Mouse (Mus musculus) macrophage (primary cell): Measurements from ENCODE around the gene Hs6st3. TPM values are rescaled to one million over a fixed set of nuclear protein-coding genes. Genes with fewer than 3 reads are reported as not detected.
"Not testable (repeated sequence)": the region's sequence is repeated elsewhere in the genome, so short reads cannot be mapped to it uniquely, and the experiment has no call there.

Experiments used
- H3K27ac ChIP-seq: fragments of 350-480 bp; formaldehyde crosslinking; 2 replicates; pipeline ENCODE4 v1.9.0; 2021
- H3K36me3 ChIP-seq: fragments of 350-480 bp; formaldehyde crosslinking; 2 replicates; pipeline ENCODE4 v1.9.0; 2021; ENCODE audit errors: inconsistent target
- H3K4me3 ChIP-seq: fragments of 350-480 bp; formaldehyde crosslinking; 2 replicates; pipeline ENCODE4 v1.9.0; 2021; ENCODE audit errors: inconsistent target
- H3K79me2 ChIP-seq: fragments of 350-480 bp; formaldehyde crosslinking; 2 replicates; pipeline ENCODE4 v1.9.0; 2021; ENCODE audit errors: inconsistent target
- WGBS: methylation state at CpG from one replicate; pipeline ENCODE4 v1.1.7; 2026; ENCODE audit warnings: inconsistent platforms; ENCODE audit not compliant: missing documents; 5-methylcytosine and 5-hydroxymethylcytosine counted together
- polyA plus RNA-seq: library from polyadenylated mRNA; stranded (reverse); fragments of 250-400 nt; gene quantifications from 3 replicates; pipeline ENCODE4 v1.2.4, GENCODE M21; 2018; ENCODE audit warnings: inconsistent platforms

Hs6st3 gene
- polyA plus RNA-seq, 1 experiment from 2014 or later, result not detected

DNA sequence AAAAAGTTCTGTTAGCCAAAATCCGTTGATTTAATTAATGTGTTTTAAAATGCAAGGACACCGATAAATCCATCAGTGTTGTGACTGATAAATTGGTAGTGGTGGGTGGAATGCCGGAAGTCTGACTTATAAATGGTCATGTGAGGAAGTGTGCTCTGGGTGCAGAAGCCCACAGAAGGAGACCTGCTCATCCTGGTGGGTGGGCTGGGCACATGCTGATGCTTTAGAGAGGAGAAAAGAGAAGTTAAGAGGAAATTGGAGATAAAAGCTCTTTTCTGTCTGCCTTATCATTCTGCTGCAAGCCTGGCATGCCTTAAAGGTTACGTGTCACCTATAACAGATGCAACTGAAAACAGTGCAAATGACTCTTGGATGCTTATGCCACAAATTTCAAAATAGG is 446.9 kb downstream of the Hs6st3 start:
- no peak overlapping the region for H3K27ac ChIP-seq

DNA sequence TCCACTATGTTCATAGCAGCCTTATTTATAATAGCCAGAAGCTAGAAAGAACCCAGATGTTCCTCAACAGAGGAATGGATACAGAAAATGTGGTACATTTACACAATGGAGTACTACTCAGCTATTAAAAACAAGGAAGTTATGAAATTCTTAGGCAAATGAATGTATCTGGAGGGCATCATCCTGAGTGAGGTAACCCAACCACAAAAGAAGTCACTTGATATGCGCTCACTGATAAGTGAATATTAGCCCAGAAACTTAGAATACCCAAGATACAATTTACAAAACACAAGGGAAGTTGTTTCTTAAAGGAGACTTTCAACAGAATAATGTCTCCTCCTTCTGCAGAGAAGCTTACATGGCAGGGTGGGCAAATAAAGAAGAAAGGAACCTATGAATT is 449.2 kb downstream of the Hs6st3 start:
- H3K36me3 ChIP-seq, H3K4me3 ChIP-seq, H3K27ac ChIP-seq, H3K79me2 ChIP-seq: not testable (repeated sequence)
- WGBS, result 100% methylated on average over 1 of the region's 1 CpGs

More for the DNA sequence above, 446.9 kb downstream of the Hs6st3 start:
- H3K4me3 ChIP-seq, result no peak overlapping the region
- no peaks in the 10 kb centered on the region for H3K79me2 ChIP-seq
- no peaks in the 10 kb centered on the region for H3K36me3 ChIP-seq
- WGBS, result 77% methylated on average over 4 of the region's 4 CpGs

DNA sequence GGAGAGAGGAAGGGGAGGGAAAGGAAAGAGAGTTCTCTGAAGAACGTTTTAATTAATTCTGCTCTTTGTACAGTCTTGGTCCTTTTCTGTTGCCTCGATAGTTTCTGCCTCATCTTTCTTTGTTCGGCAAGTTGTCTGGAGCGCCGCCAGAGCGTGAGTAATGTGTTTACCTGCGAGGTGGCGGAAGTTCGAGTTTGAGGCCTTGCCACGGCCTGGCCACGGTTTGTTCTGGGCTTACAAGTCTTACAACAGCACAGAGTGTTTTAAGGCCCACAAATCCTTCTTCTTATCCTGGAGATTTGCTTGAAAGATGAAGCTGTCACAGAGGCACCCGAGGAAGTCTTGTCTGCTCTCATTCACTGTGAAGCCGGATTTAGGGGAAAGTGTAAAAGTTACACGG is 466.2 kb downstream of the Hs6st3 start:
- H3K79me2 ChIP-seq, result no peaks in the 10 kb centered on the region
- no peak overlapping the region for H3K4me3 ChIP-seq
- WGBS, result 89% methylated on average over 14 of the region's 14 CpGs

DNA sequence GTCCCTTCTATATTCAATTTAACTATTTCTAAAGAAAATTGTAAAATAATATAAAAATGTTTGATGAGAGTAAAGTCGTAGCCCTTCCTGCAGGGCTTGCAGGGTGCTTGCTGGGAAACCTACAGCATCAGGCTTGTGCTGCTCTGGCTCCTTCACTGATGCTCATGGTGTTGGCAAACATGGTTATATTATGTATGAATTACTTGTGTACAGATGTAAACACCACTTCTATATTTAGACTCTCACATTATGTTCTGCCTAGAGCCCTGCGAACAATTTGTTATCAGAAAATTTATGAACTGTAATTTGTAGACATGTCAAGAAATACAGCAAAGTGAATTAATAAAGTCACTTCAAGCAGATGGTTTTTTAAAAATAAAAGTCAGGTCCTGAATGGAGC is 474.7 kb downstream of the Hs6st3 start:
- WGBS, result 83% methylated on average over 2 of the region's 2 CpGs
- H3K79me2 ChIP-seq, result no peaks in the 10 kb centered on the region
- H3K4me3 ChIP-seq, result no peak overlapping the region
- H3K36me3 ChIP-seq, result no peaks in the 10 kb centered on the region
- H3K27ac ChIP-seq, result no peak overlapping the region

More for the DNA sequence above, 466.2 kb downstream of the Hs6st3 start:
- H3K27ac ChIP-seq, result no peak overlapping the region
- H3K36me3 ChIP-seq, result no peaks in the 10 kb centered on the region

GRCm38 (mm10) chr14:119629127-119629526 is 491.0 kb downstream of the Hs6st3 start:
- H3K4me3 ChIP-seq, result no peak overlapping the region
- WGBS, result 82% methylated on average over 1 of the region's 1 CpGs
- H3K27ac ChIP-seq, result no peak overlapping the region
- no peaks in the 10 kb centered on the region for H3K36me3 ChIP-seq
- no peaks in the 10 kb centered on the region for H3K79me2 ChIP-seq

DNA sequence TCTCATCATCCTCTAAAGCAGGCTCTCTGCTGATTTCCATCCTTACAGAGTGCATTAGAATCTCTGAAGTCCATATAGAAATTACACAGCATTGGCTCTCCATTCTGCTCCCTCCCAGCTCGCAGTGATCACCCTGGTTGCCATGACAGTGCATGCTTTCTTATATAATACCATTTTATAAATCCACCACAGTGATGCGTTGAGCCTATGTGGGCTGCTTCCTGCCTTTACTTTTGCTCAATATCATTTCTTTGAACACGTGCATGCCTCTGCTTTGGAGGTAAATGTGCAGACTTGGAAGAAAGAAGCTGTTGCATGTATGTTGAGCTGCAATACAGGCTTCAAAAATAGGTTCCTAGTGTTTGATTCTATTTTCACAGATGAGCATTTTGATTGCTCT is 494.9 kb downstream of the Hs6st3 start:
- no peak overlapping the region for H3K4me3 ChIP-seq
- 68% methylated on average over 3 of the region's 3 CpGs for WGBS

DNA sequence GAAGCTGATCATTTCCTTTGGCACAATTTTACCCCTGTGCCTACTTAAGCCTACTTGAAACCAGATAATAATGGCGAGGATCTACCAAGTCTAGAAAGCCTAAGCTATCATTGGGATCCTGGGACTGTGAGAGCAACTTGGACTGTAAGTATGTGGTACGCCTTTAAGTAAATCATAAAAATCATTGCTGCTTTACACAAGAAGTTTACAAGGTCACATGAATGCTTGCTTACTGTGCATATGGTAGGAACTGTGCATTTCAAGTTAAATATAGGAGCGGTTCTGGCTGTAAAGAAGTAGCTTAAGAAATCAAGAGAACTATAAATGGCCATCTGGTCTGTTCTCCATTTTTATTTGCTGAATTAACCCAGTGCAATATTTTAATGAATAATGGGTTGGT is 495.5 kb downstream of the Hs6st3 start:
- Histone ChIP-seq H3K27ac (no peak overlapping the region), H3K4me3 (no peak overlapping the region), H3K36me3 (no peaks in the 10 kb centered on the region), H3K79me2 (no peaks in the 10 kb centered on the region)
- WGBS, result 88% methylated on average over 3 of the region's 3 CpGs

More for the DNA sequence above, 494.9 kb downstream of the Hs6st3 start:
- Histone ChIP-seq H3K36me3 (no peaks in the 10 kb centered on the region), H3K27ac (no peak overlapping the region), H3K79me2 (no peaks in the 10 kb centered on the region)

DNA sequence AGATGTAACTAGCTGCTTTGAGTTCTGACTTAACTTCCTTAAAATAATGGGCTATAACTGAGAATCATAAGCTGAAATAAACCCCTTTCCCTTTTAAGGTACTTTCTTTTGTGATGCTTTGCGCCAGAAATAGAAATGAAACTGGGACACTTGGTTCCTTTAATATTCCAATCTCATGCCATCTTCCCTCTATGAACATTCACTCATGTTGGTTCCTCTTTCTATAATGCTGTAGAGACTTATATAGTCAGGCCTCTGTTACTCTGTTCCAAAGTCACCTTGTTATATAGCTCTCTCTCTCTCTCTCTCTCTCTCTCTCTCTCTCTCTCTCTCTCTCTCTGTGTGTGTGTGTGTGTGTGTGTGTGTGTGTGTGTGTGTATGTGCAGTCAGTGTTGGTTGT is 504.7 kb downstream of the Hs6st3 start:
- no peaks in the 10 kb centered on the region for H3K79me2 ChIP-seq
- no peaks in the 10 kb centered on the region for H3K36me3 ChIP-seq
- no peak overlapping the region for H3K27ac ChIP-seq
- WGBS, result 62% methylated on average over 1 of the region's 1 CpGs
- no peak overlapping the region for H3K4me3 ChIP-seq

GRCm38 (mm10) chr14:119643840-119644239 is 505.7 kb downstream of the Hs6st3 start:
- Histone ChIP-seq H3K79me2 (no peaks in the 10 kb centered on the region), H3K36me3 (no peaks in the 10 kb centered on the region), H3K27ac (no peak overlapping the region), H3K4me3 (no peak overlapping the region)
- 95% methylated on average over 12 of the region's 12 CpGs for WGBS

DNA sequence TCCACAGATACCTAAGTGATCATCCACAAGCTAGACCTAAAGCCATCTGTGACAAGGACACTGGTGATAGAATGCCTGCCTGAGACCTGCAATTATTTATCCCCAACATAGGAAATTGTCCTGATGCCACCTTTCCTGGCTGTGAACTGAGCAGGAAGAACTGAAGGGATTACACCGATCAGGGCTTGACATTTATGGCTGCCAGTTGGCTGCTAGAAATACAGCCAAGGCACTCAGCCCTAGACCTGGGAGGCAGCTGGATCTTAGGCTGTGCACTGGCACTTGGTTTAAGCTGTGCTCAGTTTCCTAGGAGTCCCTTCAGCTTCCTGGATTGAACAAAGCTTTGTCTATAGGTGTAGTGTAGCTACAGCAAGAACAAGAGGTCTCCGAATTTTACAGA is 518.8 kb downstream of the Hs6st3 start:
- H3K36me3 ChIP-seq, result no peaks in the 10 kb centered on the region
- 78% methylated on average over 2 of the region's 2 CpGs for WGBS
- no peak overlapping the region for H3K4me3 ChIP-seq
- no peak overlapping the region for H3K27ac ChIP-seq
- H3K79me2 ChIP-seq, result no peaks in the 10 kb centered on the region

DNA sequence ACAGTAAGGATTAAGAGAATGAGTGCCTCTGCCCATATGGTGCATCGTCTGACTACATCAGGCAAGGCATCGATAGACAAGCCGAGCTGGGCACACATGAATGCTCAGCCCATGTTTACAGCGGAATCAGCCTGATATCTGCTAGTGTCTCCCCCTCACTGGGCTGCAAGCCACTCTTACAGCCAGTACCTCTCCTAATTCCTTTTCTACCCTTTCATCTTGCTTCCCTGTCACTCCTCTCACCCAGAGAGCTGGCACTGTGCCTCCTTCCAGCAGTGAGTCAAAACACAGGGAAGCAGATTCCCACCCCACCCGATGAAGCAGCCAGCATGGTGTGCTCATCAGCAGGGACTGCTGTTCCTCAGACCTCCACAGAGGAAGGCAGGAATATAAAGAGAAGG is 527.6 kb downstream of the Hs6st3 start:
- 98% methylated on average over 5 of the region's 5 CpGs for WGBS
- no peak overlapping the region for H3K27ac ChIP-seq
- no peaks in the 10 kb centered on the region for H3K36me3 ChIP-seq
- no peaks in the 10 kb centered on the region for H3K79me2 ChIP-seq
- no peak overlapping the region for H3K4me3 ChIP-seq

DNA sequence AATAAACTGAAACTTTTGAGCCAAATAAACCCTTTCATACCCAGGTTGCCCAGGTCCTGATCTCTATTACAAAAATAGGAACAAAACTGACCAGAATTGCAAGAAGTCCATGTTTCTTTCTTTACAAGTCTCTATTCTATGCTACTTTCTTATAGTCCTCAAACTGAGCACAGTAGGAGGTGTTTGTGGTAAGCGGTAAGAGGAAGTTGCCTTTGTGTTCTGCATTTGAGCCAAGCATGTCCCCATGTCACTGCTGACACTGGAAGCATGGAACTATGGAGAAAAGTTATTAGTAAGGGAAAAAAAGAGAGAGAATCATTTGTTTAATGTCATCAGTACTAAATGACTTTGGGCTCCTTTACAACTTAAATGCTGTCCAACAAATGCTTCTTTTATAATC is 529.3 kb downstream of the Hs6st3 start:
- Histone ChIP-seq H3K79me2 (no peaks in the 10 kb centered on the region), H3K36me3 (no peaks in the 10 kb centered on the region)
- WGBS, result 50% methylated on average over 1 of the region's 1 CpGs

DNA sequence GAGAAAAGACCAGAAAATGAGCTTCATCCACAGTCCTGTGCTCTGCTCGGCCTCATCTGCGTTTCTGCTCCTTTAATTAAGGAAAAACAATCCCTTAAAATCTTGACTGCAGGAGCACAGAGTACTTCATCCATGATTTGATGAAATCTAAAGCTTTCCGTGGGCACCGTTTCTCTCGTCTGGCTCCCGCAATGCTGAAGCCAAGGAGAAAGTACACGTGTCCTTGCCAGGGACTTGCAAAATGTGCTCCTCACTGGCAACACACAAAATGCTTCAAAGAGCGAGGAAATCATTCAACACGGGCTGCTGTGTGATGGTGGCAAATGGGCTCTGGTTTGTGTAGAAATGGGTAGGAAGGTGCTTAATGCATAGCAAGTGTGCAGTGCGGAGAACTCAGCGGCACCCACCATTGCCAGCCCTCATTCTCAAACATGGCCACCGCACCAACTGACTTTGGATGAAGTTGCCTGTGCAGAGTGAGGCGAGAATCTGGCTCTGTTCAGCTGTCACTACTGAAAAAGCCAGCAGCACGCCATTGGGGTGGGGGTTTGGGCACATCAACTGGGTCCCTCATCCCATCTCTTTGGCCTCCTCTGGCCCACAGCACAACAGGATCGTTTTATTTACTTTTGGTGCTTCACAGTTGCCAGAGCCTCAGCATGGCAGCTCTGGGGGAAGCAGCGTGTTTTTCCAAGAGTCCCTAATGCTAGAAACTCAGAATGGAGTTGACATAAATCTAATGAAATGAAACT is 532.9 kb downstream of the Hs6st3 start:
- no peak overlapping the region for H3K27ac ChIP-seq
- no peak overlapping the region for H3K4me3 ChIP-seq
- 91% methylated on average over 16 of the region's 16 CpGs for WGBS

More for the DNA sequence above, 529.3 kb downstream of the Hs6st3 start:
- no peak overlapping the region for H3K27ac ChIP-seq
- no peak overlapping the region for H3K4me3 ChIP-seq

GRCm38 (mm10) chr14:119678574-119678973 is 540.4 kb downstream of the Hs6st3 start:
- Histone ChIP-seq H3K27ac (no peak overlapping the region), H3K36me3 (no peaks in the 10 kb centered on the region), H3K79me2 (no peaks in the 10 kb centered on the region), H3K4me3 (no peak overlapping the region)
- 81% methylated on average over 11 of the region's 11 CpGs for WGBS

More for the DNA sequence above, 532.9 kb downstream of the Hs6st3 start:
- Histone ChIP-seq H3K79me2 (no peaks in the 10 kb centered on the region), H3K36me3 (no peaks in the 10 kb centered on the region)

GRCm38 (mm10) chr14:119680052-119680451 is 541.9 kb downstream of the Hs6st3 start:
- Histone ChIP-seq H3K36me3 (no peaks in the 10 kb centered on the region), H3K79me2 (no peaks in the 10 kb centered on the region), H3K4me3 (no peak overlapping the region), H3K27ac (no peak overlapping the region)
- WGBS, result 89% methylated on average over 4 of the region's 4 CpGs

GRCm38 (mm10) chr14:119687885-119688284 is 549.7 kb downstream of the Hs6st3 start:
- Histone ChIP-seq H3K4me3 (no peak overlapping the region), H3K36me3 (no peaks in the 10 kb centered on the region), H3K79me2 (no peaks in the 10 kb centered on the region), H3K27ac (no peak overlapping the region)
- WGBS, result 79% methylated on average over 2 of the region's 2 CpGs
